Mouse (Mus musculus) neutrophil, adult 5-6 weeks (primary cell): ENCODE results near the gene Vmn1r15. TPM values are rescaled to one million over a fixed set of nuclear protein-coding genes. Genes with fewer than 3 reads are reported as not detected.

Source experiments
- ATAC-seq: fragments of 151-379, 151-347 bp; 2 replicates; pipeline ENCODE4 v1.8.0; 2017; ENCODE audit warnings: mild to moderate bottlenecking, moderate TSS enrichment; ENCODE audit not compliant: insufficient number of reproducible peaks, poor library complexity, low FRiP score, severe bottlenecking; ENCODE audit errors: extremely low read depth
- total RNA-seq: library from RNA; stranded (forward); fragments of 200-1000 nt; gene quantifications from 2 replicates; pipeline ENCODE4 v1.2.3, GENCODE M21; 2017

The Vmn1r15 gene
- total RNA-seq: not detected in 2 replicates

DNA sequence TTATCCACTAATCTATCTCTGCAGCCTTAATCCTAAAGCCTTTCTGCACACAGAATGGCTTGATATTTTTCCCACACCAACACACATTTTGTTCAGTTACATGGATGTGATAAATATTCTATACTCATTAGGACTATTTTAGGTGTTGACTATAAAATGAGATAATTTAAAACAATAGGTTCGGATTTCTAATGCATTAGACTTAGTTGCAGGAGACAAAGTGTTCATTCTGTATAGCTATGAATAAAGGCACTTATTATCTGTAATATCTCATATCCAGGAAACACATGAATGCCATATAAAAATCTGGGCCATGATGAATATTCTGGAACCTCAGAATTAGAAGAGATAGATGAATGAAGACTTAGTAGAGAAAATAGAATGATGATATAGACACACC, at the start of gene Vmn1r15:
TSS of gene Vmn1r15 (plus strand) at position 301 of the 400 bp plus-strand sequence.
- ATAC-seq: no peak

DNA sequence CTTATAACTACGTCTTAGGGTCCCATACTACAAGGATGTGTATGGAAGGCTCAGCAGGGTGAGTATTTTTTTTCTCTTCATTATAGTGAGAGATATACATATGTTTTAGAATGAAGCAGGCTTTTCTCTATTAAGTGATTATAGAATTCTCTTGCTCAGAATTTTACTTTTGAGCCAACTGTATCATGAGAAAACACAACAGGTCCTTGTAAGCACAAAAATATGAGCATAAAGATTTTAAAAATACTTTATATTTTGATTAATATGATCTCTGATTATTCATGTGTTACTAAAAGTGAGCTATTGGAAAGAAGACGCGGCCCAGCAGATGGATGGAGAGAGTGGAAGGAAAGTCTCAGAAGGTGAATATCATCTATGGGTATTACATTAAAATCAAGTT, 26.4 kb upstream of the Vmn1r15 start, which contains the start of gene Vmn1r14:
TSS of gene Vmn1r14 (plus strand) at position 301 of the 400 bp plus-strand sequence.
- no peak for ATAC-seq

DNA sequence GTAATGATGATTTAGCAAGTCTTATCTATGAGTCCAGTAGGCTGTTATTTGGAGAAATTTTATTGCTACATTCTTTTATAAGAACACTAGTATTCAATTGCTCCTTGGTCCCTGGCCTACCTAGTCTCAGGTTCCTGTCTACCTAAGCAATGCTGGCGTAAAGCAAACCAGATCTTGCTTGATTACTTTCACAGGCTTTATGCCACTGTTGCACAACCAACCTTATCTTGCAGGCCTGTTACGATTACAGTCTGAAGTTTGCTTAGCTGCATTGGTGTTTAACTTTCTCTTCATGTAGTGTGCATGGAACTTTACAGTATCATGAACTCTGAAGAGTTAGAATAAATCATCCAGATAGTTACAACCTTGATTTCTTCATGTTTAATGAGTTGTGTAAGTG, 3.2 kb downstream of the Vmn1r15 start:
- no peak for ATAC-seq

DNA sequence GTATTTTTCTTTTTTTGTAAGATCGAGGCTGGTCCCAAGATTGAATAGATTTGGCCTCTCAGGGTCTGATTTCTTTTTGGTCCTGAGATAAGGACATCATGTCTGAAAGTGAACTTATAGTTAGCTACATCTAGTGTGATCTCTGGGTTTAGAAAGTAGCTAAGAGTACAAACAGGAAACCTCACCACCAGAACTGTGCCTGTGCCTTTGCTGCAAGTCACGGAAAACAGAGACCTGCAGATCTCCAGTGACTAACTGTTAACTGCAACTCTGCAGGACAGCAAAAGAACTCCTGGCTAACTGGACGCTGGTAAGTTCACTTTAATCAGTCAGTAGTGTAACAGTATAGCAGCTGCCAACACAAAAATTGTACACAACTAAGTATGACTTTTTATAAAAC, 14.1 kb downstream of the Vmn1r15 start:
- ATAC-seq: no peak

DNA sequence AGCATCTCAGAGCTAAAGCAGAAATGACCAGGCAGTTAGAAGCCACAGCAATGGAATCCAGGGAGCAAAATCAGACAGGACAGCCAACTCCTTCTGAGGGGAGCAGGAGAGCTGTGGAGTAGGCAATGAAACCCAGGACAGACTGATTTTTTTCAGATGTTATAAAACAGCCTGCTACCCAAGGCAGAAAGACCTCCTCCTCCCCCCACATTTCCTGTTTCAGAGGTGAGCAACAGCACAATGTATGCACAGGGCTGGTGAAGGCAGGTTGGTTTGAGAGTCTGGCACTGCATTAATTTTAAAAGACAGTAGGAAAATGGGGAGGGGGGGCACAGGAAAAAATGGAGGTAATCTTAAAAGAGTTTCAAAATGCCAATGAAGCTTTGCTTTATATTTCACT, 14.8 kb downstream of the Vmn1r15 start:
- no peak for ATAC-seq

DNA sequence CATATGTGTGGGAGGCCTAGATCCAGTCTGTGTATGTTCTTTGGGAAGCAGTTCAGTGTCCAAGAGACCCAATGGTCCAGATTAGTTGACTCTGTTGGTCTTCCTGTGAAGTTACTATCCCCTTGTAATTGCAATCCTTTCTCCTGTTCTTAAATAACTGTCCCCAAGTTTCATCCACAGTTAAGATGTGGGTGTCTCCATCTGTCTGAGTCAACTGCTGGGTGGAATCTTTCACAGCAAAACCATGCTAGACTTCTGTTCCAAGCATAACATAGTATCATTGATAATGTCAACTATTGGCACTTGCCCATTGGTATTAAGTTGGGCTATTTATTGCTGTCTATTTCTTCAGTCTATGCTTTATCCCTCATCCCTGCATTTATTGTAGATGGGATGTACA, 21.2 kb downstream of the Vmn1r15 start:
- no peak for ATAC-seq

Other genes starting within 250 kb of the Vmn1r15 start
- gene Vmn1r7, start 232.6 kb upstream of the Vmn1r15 start, total RNA-seq: not detected in 2 replicates
- not detected in 2 replicates for gene Vmn1r8, start 225.7 kb upstream of the Vmn1r15 start, total RNA-seq
- gene Vmn1r9, start 191.2 kb upstream of the Vmn1r15 start, total RNA-seq: 0.58 TPM in 1 of 2 replicates, not detected in the other
- not detected in 2 replicates for gene Vmn1r10, start 148.5 kb upstream of the Vmn1r15 start, total RNA-seq
- gene Vmn1r11, start 124.5 kb upstream of the Vmn1r15 start, total RNA-seq: not detected in 2 replicates
- not detected in 2 replicates for gene Vmn1r12, start 101.0 kb upstream of the Vmn1r15 start, total RNA-seq
- gene Vmn1r13, start 54.7 kb upstream of the Vmn1r15 start, total RNA-seq: not detected in 2 replicates
- not detected in 2 replicates for gene Vmn1r14, start 26.3 kb upstream of the Vmn1r15 start, total RNA-seq
- 0.12 TPM in 1 of 2 replicates, not detected in the other for gene Vmn1r16, start 71.5 kb downstream of the Vmn1r15 start, total RNA-seq
- gene Vmn1r17, start 105.8 kb downstream of the Vmn1r15 start, total RNA-seq: not detected in 2 replicates
- gene Vmn1r18, start 137.8 kb downstream of the Vmn1r15 start, total RNA-seq: under 0.01 and 0.12 TPM in 2 replicates
- not detected in 2 replicates for gene Vmn1r19, start 145.8 kb downstream of the Vmn1r15 start, total RNA-seq
- not detected in 2 replicates for gene Vmn1r20, start 171.0 kb downstream of the Vmn1r15 start, total RNA-seq